Mouse (Mus musculus) neural tube, embryonic 11.5 days (tissue): Measurements from ENCODE around the gene Myo9b. TPM values are rescaled to one million over a fixed set of nuclear protein-coding genes. Genes with fewer than 3 reads are reported as not detected.

Source experiments
- ATAC-seq: fragments of 200-750 bp; cut with Nextera tagmentation; 2 replicates; pipeline ENCODE4 v1.8.0; 2017; ENCODE audit warnings: moderate number of reproducible peaks, mild to moderate bottlenecking, moderate TSS enrichment, moderate library complexity; ENCODE audit not compliant: insufficient read depth, low FRiP score, low TSS enrichment
- DNase-seq: peaks from one replicate; pipeline ENCODE4 v3.0.0-alpha.2; 2015; ENCODE audit warnings: low spot score
- H3K27ac ChIP-seq: fragments of 300-500 bp; sonication (generic); 2 replicates; pipeline ENCODE4 v1.5.1; 2014; ENCODE audit warnings: low read depth, mild to moderate bottlenecking, low read length
- H3K27me3 ChIP-seq: fragments of 300-500 bp; sonication (generic); 2 replicates; pipeline ENCODE4 v1.6.1; 2014; ENCODE audit warnings: mild to moderate bottlenecking, low read length, mixed read lengths; ENCODE audit not compliant: control insufficient read depth, insufficient read depth
- H3K36me3 ChIP-seq: fragments of 300-500 bp; sonication (generic); 2 replicates; pipeline ENCODE4 v1.6.1; 2014; ENCODE audit warnings: mild to moderate bottlenecking, low read length, moderate library complexity, mixed read lengths; ENCODE audit not compliant: control insufficient read depth, insufficient read depth
- H3K4me1 ChIP-seq: fragments of 300-500 bp; sonication (generic); 2 replicates; pipeline ENCODE4 v1.6.1; 2014; ENCODE audit warnings: low read length, mixed read lengths; ENCODE audit not compliant: control insufficient read depth, insufficient read depth
- H3K4me2 ChIP-seq: fragments of 300-500 bp; sonication (generic); 2 replicates; pipeline ENCODE4 v1.6.1; 2014; ENCODE audit warnings: low read depth, mild to moderate bottlenecking, moderate library complexity
- H3K4me3 ChIP-seq: fragments of 300-500 bp; sonication (generic); 2 replicates; pipeline ENCODE4 v1.5.1; 2014; ENCODE audit warnings: low read depth, low read length
- H3K9ac ChIP-seq: fragments of 300-500 bp; sonication (generic); 2 replicates; pipeline ENCODE4 v1.6.1; 2014; ENCODE audit warnings: mild to moderate bottlenecking, low read length
- H3K9me3 ChIP-seq: fragments of 300-500 bp; sonication (generic); 2 replicates; pipeline ENCODE4 v1.6.1; 2016; ENCODE audit warnings: low read length; ENCODE audit not compliant: control insufficient read depth
- WGBS: fragments of 180-500 bp; shearing (Covaris S2); extraction: QIAGEN DNeasy Blood & Tissue Kit; methylation state at CpG from one replicate; pipeline ENCODE4 v1.1.7; 2014; 5-methylcytosine and 5-hydroxymethylcytosine counted together
- polyA plus RNA-seq: library from polyadenylated mRNA; unstranded; fragments of >200 nt; fragmentation: Nextera tagmentation; extraction: Ambion mirVana; gene quantifications from 2 replicates; pipeline ENCODE4 v1.2.1, GENCODE M21; 2014

The Myo9b gene
- polyA plus RNA-seq, 1 experiment from 2014 or later = 21.4 TPM

DNA sequence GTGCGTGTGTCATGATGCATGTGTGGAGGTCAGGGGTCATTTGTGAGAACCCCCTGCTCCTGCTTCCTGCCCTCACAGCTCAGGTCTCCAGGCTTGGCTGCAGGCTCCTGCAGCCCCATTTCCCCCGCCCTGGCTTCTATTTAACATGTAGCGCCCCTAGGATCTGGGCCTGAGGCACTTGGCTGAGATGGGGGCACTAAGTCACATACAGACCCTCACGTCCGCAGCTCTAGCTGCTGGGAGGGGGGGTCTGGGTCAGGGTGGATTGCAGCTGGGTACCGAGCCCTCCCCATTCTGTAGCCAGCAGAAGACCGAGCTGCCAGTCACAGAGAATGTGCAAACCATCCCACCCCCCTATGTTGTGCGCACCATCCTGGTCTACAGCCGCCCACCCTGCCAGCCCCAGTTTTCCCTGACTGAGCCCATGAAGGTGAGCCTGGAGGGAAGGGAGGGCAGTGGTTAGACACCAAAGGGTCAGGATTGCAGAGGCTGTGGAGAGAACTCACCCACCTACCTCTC lies 130.0 kb downstream of the Myo9b start:
- H3K4me2 ChIP-seq = no peak overlapping the region
- 91% methylated on average over 9 of the region's 9 CpGs for WGBS
- peaks cover 11% of the 10 kb centered on the region for H3K4me1 ChIP-seq
- H3K27me3 ChIP-seq = no peaks in the 10 kb centered on the region
- ATAC-seq = no peak
- no peak overlapping the region for H3K4me3 ChIP-seq
- peaks cover 4% of the 10 kb centered on the region for H3K36me3 ChIP-seq
- no peak for DNase-seq
- no peaks in the 10 kb centered on the region for H3K9me3 ChIP-seq
- no peak overlapping the region for H3K9ac ChIP-seq
- no peak overlapping the region for H3K27ac ChIP-seq

DNA sequence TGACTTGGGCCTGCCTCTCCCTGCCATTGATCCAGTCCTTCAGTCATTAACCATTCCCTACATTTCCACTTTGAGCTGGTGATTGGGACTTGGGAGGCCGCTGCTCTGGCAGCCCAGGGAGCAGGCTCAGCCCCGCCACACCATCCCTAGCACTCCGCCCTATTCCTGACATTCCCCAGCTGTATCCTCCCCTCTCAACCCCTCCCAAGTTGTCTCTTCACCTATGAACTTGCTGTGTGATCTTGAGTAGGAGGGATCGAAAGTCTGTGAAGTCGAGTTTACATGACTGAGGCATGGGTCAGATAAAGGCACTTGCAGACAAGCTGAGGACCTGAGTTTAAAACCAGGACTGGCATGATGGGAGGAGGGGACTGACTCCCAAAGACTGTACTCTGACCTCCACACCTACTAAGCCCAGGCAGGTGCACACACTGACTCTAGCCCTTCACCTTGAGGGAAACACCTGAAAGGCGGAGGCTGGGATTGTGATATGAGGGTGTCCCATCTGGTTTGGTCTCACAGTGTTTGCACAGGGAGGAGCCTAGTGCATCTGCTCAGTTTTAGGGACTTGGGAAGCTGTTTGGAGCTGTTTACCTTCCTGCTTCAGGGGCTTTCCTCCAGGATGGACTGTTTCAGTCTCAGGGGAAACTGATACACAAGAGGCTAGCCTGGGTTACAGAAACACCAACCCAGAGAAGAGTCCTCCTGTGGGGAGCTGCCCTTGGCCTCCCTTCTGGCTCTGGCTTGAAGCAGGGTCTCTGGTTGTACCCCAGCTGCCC lies 130.8 kb downstream of the Myo9b start:
- Histone ChIP-seq H3K4me3 (no peak overlapping the region), H3K36me3 (peaks cover 4% of the 10 kb centered on the region), H3K27ac (no peak overlapping the region), H3K9ac (no peak overlapping the region), H3K4me1 (peaks cover 7% of the 10 kb centered on the region; the same call in 1 of the 2 replicates), H3K27me3 (no peaks in the 10 kb centered on the region), H3K9me3 (no peaks in the 10 kb centered on the region), H3K4me2 (no peak overlapping the region)
- 89% methylated on average over 6 of the region's 6 CpGs for WGBS
- DNase-seq (no peak), ATAC-seq (no peak)

DNA sequence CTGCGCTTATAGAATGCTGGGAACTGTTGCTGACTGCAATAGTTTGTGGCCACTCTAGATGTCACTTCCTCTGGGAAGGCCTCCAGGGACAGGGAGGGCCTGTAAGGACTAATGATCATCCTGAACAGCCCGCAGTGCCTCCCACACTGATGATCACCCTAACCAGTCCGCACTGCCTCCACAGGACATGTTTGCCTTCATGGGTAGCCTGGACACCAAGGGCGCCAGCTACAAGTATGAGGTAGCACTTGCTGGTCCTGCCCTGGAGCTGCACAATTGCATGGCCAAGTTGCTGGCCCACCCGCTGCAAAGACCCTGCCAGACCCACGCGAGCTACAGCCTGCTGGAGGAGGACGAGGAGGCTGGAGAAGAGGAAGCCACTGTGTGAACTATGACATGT lies 131.5 kb downstream of the Myo9b start:
- no peak overlapping the region for H3K27ac ChIP-seq
- 92% methylated on average over 8 of the region's 8 CpGs for WGBS
- no peak overlapping the region for H3K9ac ChIP-seq
- ATAC-seq (no peak), DNase-seq (no peak)
- peaks cover 4% of the 10 kb centered on the region; the same call in 1 of the 2 replicates for H3K36me3 ChIP-seq
- no peak overlapping the region for H3K4me3 ChIP-seq
- H3K9me3 ChIP-seq = no peaks in the 10 kb centered on the region
- no peaks in the 10 kb centered on the region for H3K27me3 ChIP-seq
- peaks cover 7% of the 10 kb centered on the region; the same call in 1 of the 2 replicates for H3K4me1 ChIP-seq
- no peak overlapping the region for H3K4me2 ChIP-seq

DNA sequence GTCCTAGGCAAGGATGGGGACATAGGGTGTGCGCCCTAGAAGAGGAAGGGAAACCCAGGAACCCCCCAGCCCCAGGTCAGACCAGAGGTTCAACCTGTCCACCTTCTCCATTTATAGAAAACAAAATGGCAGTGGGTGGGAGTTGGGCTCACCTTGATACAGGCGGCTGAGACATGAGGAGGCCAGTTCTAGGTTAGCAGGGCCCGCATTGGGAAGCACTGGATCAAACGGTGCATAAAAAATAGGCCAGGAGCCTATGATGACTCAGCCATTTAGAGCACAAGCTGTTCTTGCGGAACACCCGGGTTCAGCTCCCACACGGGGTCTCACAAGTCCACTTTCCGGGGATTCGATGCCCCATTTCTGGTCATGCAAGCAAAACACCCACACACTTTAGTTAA lies 132.4 kb downstream of the Myo9b start:
- no peak overlapping the region for H3K4me3 ChIP-seq

DNA sequence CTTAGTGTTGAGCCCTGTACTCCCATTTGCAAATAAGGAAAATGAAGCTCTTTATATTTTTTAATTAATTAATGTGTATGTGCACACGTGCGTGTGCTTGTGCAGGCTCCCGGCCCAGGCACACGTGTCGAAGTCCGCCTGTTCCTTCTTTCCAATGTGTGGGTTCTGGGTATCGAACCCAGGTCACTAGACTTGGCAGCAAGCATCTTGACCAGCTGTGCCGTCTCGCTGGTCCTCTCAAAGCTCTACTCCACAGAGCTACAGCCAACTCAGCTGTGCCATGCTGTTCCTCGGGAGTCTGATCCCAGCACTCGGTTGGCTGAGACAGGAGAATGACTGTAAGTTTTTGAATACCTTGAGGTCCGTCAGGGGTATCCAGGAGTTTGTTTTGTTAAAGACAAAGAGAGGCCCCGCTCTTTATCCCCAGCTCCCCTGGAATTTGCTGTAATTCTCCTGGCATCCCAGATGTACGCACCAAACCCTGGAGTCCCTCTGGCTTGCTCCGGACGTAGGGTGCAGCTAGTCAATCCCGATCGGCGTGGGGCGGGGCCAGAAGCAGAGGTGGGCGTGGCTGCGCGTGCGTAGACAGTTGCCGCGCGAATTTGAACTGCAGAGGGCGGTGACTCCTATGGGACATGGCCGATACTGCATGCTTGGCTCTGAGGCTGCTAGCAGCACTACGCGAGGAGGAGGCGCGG lies 133.0 kb downstream of the Myo9b start, which contains the start of gene Ankle1:
Gene Ankle1 (plus strand): TSS at position 610 of the 698 bp plus-strand sequence.
- peaks cover 4% of the 10 kb centered on the region; the same call in 1 of the 2 replicates for H3K36me3 ChIP-seq
- H3K4me3 ChIP-seq = peak within 1 kb of the TSS; percentile 74
- ATAC-seq (peak; percentile 89), DNase-seq (peak; percentile 97)
- no peaks in the 10 kb centered on the region for H3K27me3 ChIP-seq
- H3K27ac ChIP-seq = 0 out of 2 replicates have a peak within 1 kb of the TSS, but pooled peaks have one; percentile 35
- peaks cover 7% of the 10 kb centered on the region; the same call in 1 of the 2 replicates for H3K4me1 ChIP-seq
- peak within 1 kb of the TSS; percentile 90 for H3K4me2 ChIP-seq
- 17% methylated on average over 33 of the region's 33 CpGs for WGBS
- H3K9me3 ChIP-seq = no peaks in the 10 kb centered on the region
- H3K9ac ChIP-seq = peak within 1 kb of the TSS; percentile 65

More for the DNA sequence above, 132.4 kb downstream of the Myo9b start:
- DNase-seq (no peak), ATAC-seq (no peak)
- Histone ChIP-seq H3K36me3 (peaks cover 4% of the 10 kb centered on the region; the same call in 1 of the 2 replicates), H3K27ac (no peak overlapping the region), H3K4me2 (no peak overlapping the region), H3K9ac (no peak overlapping the region), H3K27me3 (no peaks in the 10 kb centered on the region), H3K9me3 (no peaks in the 10 kb centered on the region), H3K4me1 (peaks cover 7% of the 10 kb centered on the region; the same call in 1 of the 2 replicates)
- 89% methylated on average over 9 of the region's 9 CpGs for WGBS

DNA sequence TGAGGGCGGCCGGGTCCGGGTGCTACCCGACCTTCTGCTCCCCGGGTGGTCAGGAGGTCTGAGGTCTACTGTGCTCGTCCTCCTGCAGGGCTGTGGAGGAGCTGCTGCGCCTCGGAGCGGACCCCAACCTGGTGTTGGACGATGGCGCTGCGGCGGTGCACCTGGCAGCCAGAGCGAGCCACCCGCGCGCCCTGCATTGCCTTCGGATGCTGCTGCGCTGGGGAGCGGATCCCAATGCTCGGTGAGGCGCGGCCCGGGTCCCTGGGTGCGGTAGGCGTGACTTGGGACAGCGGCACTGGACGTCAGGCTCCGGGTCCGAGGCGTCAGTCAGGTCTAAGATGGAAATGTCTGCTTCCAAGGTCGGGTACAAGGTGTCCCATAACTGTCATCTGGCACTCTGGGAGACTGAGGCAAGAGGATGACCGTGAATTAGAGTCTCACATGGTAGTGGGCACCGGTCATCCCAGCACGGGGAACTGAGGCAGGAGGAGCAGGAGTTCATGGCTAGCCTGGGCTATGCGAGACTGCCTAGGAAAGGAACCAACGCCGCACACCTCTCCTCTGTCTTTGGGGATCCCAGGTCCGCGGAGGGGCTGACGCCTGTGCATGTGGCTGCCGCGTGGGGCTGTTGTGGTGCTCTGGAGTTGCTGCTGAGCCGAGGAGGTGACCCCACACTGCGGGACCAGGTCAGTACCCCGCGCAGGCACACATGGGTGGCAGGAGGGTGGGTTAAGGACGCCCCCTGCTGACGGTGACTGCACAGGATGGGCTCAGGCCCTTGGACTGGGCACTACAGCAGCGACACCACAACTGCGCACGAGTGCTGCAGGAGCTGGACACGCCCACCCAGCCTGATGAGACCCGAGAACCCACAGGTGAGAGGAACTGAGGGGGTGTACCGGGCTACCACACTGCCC lies 133.8 kb downstream of the Myo9b start:
- peak; percentile 80 for DNase-seq
- peak overlapping the region; percentile 65 for H3K9ac ChIP-seq
- peak; percentile 71 for ATAC-seq
- H3K27ac ChIP-seq = no peak overlapping the region
- H3K36me3 ChIP-seq = peaks cover 4% of the 10 kb centered on the region; the same call in 1 of the 2 replicates
- peak overlapping the region; percentile 90 for H3K4me2 ChIP-seq
- under 1% methylated on average over 55 of the region's 55 CpGs for WGBS
- peak overlapping the region; percentile 74 for H3K4me3 ChIP-seq
- H3K4me1 ChIP-seq = peaks cover 7% of the 10 kb centered on the region; the same call in 1 of the 2 replicates
- H3K27me3 ChIP-seq = no peaks in the 10 kb centered on the region
- H3K9me3 ChIP-seq = no peaks in the 10 kb centered on the region

DNA sequence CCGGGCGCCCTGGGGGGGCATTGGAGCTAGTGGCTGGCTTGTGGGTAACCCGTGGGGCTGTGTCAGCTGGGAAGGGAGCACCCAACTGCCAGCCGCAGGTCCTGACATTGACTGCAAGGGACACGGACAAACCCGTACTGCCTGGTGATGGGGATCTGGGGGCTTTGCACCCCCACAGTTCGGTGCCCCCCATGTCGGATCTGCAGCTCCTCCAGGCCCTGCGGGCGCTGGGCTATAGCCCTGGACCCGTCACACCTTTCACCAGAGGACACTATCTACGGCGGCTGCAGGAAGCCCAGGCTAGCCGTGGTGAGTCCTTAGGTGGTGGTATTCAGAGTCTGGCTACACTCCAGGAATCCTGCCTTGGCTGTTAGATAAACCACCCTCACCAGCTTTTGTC lies 134.9 kb downstream of the Myo9b start:
- 97% methylated on average over 14 of the region's 14 CpGs for WGBS
- ATAC-seq = no peak
- H3K27me3 ChIP-seq = no peaks in the 10 kb centered on the region
- peaks cover 7% of the 10 kb centered on the region; the same call in 1 of the 2 replicates for H3K4me1 ChIP-seq
- peaks cover 4% of the 10 kb centered on the region; the same call in 1 of the 2 replicates for H3K36me3 ChIP-seq
- no peak overlapping the region for H3K9ac ChIP-seq
- H3K4me2 ChIP-seq = no peak overlapping the region; the same call in 1 of the 2 replicates
- no peak for DNase-seq
- no peak overlapping the region for H3K4me3 ChIP-seq
- no peak overlapping the region for H3K27ac ChIP-seq
- H3K9me3 ChIP-seq = no peaks in the 10 kb centered on the region

DNA sequence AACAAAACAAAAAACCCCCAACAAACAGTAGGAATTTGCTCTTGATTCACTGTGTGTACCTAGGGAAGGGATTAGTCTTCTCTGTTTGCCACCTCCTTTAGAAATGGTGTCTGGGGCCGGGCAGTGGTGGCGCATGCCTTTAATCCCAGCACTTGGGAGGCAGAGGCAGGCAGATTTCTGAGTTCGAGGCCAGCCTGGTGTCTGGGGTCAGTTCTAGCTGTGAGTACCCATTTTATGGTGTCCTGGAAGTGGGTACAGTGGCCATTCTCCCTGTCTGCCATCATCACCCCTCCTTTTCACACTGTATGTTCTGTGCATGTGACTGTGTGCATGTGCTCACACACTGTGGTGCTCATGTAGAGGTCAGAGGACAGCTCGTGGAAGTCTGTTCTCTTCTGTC lies 135.7 kb downstream of the Myo9b start:
- Histone ChIP-seq H3K4me1 (peaks cover 7% of the 10 kb centered on the region; the same call in 1 of the 2 replicates), H3K4me2 (no peak overlapping the region), H3K36me3 (peaks cover 4% of the 10 kb centered on the region; the same call in 1 of the 2 replicates), H3K4me3 (no peak overlapping the region), H3K27me3 (no peaks in the 10 kb centered on the region), H3K9me3 (no peaks in the 10 kb centered on the region), H3K27ac (no peak overlapping the region), H3K9ac (no peak overlapping the region)
- DNase-seq (no peak), ATAC-seq (no peak)
- WGBS = 92% methylated on average over 4 of the region's 4 CpGs
